Mouse (Mus musculus) midbrain, postnatal 0 days (tissue): ENCODE results near the gene Dlg2. TPM values are rescaled to one million over a fixed set of nuclear protein-coding genes. Genes with fewer than 3 reads are reported as not detected.

Source experiments
- ATAC-seq: fragments of 200-750 bp; cut with Nextera tagmentation; 2 replicates; pipeline ENCODE4 v1.8.0; 2017; ENCODE audit warnings: moderate number of reproducible peaks, mild to moderate bottlenecking, moderate TSS enrichment, moderate library complexity; ENCODE audit not compliant: low FRiP score
- DNase-seq: peaks from one replicate; pipeline ENCODE4 v3.0.0-alpha.2; 2015; ENCODE audit warnings: low spot score
- H3K27ac ChIP-seq: fragments of 300-500 bp; sonication (generic); 2 replicates; pipeline ENCODE4 v1.5.1; 2014; ENCODE audit warnings: low read depth, mild to moderate bottlenecking, low read length, mixed read lengths
- H3K27me3 ChIP-seq: fragments of 300-500 bp; sonication (generic); 2 replicates; pipeline ENCODE4 v1.6.1; 2014; ENCODE audit warnings: low read length, control low read depth, mixed read lengths; ENCODE audit not compliant: insufficient read depth
- H3K36me3 ChIP-seq: fragments of 300-500 bp; sonication (generic); 2 replicates; pipeline ENCODE4 v1.6.1; 2014; ENCODE audit warnings: low read length, control low read depth, mixed read lengths; ENCODE audit not compliant: insufficient read depth
- H3K4me1 ChIP-seq: fragments of 300-500 bp; sonication (generic); 2 replicates; pipeline ENCODE4 v1.6.1; 2014; ENCODE audit warnings: mild to moderate bottlenecking, control low read depth, antibody characterized with exemption, low read length, mixed read lengths; ENCODE audit not compliant: insufficient read depth
- H3K4me2 ChIP-seq: fragments of 300-500 bp; sonication (generic); 2 replicates; pipeline ENCODE4 v1.6.1; 2014; ENCODE audit warnings: low read depth, mild to moderate bottlenecking, low read length, mixed read lengths; ENCODE audit not compliant: poor library complexity, severe bottlenecking
- H3K4me3 ChIP-seq: fragments of 300-500 bp; sonication (generic); 2 replicates; pipeline ENCODE4 v1.5.1; 2014; ENCODE audit warnings: low read depth, mild to moderate bottlenecking, low read length, moderate library complexity
- H3K9ac ChIP-seq: fragments of 300-500 bp; sonication (generic); replicated peaks from 2 replicates; pipeline ENCODE4 v1.6.1; 2014; ENCODE audit warnings: mild to moderate bottlenecking, low read length, moderate library complexity, mixed read lengths; ENCODE audit not compliant: poor library complexity, severe bottlenecking
- H3K9me3 ChIP-seq: fragments of 300-500 bp; sonication (generic); 2 replicates; pipeline ENCODE4 v1.6.1; 2016; ENCODE audit warnings: low read length, control low read depth
- CTCF ChIP-seq: IDR thresholded peaks from 2 replicates; pipeline ENCODE4 v1.5.1; 2016; ENCODE audit warnings: antibody characterized with exemption, mild to moderate bottlenecking
- WGBS: fragments of 180-500 bp; shearing (Covaris S2); extraction: QIAGEN DNeasy Blood & Tissue Kit; methylation state at CpG from one replicate; pipeline ENCODE4 v1.1.7; 2014; 5-methylcytosine and 5-hydroxymethylcytosine counted together
- polyA plus RNA-seq: library from polyadenylated mRNA; unstranded; fragments of >200 nt; fragmentation: Nextera tagmentation; extraction: Ambion mirVana; gene quantifications from 2 replicates; pipeline ENCODE4 v1.2.1, GENCODE M21; 2015
- total RNA-seq: library from RNA; depleted of rRNA; stranded (reverse); fragments of >200 nt; gene quantifications from 2 replicates; pipeline ENCODE4 v1.2.3, GENCODE M21; 2014

Dlg2 gene
- total and polyA plus RNA-seq, 2 experiments from 2014 or later, result 21.6 to 126 TPM

DNA sequence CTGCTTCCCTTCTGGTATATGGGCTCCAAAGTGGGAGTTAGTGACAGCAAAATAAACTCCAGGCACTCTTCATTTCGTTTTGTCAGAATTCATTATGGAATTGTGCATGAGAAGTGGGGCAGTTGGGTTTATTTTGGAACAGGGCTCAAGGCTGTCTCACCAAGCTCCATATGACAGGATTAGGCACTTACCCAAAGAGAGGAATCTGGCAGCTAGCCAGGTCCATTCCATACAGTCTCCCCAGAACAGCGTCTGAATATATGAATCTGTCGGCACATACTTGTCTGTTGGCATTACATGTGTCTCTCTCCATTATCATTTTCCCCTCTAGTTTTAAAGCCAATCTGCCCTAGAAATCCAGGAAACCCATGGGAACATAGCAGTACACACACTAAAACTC, 1649.4 kb downstream of the Dlg2 start:
- ATAC-seq (no peak), DNase-seq (peak; percentile 75)
- Histone ChIP-seq H3K9me3 (no peaks in the 10 kb centered on the region), H3K4me2 (no peak overlapping the region), H3K9ac (no peak overlapping the region), H3K4me1 (no peaks in the 10 kb centered on the region), H3K4me3 (no peak overlapping the region), H3K36me3 (no peaks in the 10 kb centered on the region), H3K27ac (no peak overlapping the region), H3K27me3 (no peaks in the 10 kb centered on the region)
- no peak for TF ChIP-seq CTCF
- WGBS, result 44% methylated on average over 3 of the region's 3 CpGs

DNA sequence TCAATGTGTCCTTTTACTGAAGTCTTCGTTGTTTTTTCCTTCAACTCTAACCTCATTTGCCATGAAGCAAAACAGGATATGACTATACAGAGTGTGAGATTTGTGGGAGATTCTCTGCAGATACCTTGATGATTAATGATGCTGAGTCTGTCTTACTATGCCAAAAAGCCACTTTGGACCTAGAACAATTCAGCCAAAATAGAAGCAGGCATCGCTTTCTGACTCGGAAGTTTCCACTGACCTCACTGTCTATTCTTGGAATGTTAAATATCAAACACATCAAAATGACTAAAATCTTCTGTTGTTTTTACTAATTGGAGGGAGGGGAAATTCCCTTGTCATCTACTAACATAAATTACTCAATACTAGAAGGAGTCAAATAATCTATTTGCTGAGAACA, 1657.8 kb downstream of the Dlg2 start:
- Histone ChIP-seq H3K27me3 (no peaks in the 10 kb centered on the region), H3K4me2 (no peak overlapping the region), H3K4me1 (no peaks in the 10 kb centered on the region), H3K36me3 (no peaks in the 10 kb centered on the region), H3K27ac (no peak overlapping the region), H3K9ac (no peak overlapping the region), H3K9me3 (no peaks in the 10 kb centered on the region), H3K4me3 (no peak overlapping the region)
- DNase-seq (no peak), ATAC-seq (no peak)
- TF ChIP-seq CTCF, result no peak
- WGBS, result 94% methylated on average over 3 of the region's 3 CpGs

DNA sequence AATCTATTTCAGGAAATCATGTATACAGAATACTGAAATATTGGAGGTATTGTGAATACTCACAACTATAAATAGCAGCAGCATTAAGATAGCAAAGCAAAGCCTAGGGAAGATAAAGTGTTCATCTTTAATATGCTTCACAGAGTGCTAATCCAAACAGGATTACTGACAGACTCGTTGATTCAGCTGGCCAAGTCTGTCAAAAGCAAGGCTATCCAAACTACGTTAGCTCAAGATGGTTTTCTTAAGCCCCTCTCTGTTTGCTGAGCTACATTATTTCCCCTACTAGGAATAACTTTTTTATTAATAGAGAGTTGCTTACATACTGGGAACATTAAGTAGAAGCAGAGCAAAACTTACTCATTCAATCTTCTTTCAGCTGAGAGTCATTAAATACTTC, 1659.2 kb downstream of the Dlg2 start:
- WGBS, result 14% methylated on average over 2 of the region's 2 CpGs
- DNase-seq, result no peak

GRCm38 (mm10) chr7:92140051-92140817, 1663.8 kb downstream of the Dlg2 start:
- Histone ChIP-seq H3K4me3 (no peak overlapping the region), H3K36me3 (no peaks in the 10 kb centered on the region), H3K9me3 (no peaks in the 10 kb centered on the region), H3K9ac (no peak overlapping the region), H3K4me2 (no peak overlapping the region), H3K4me1 (no peaks in the 10 kb centered on the region), H3K27me3 (no peaks in the 10 kb centered on the region), H3K27ac (no peak overlapping the region)
- ATAC-seq, result no peak
- no peak for TF ChIP-seq CTCF
- peak; percentile 19 for DNase-seq
- 58% methylated on average over 9 of the region's 9 CpGs for WGBS

More for the DNA sequence above, 1659.2 kb downstream of the Dlg2 start:
- Histone ChIP-seq H3K27me3 (no peaks in the 10 kb centered on the region), H3K4me2 (no peak overlapping the region), H3K9me3 (no peaks in the 10 kb centered on the region), H3K36me3 (no peaks in the 10 kb centered on the region), H3K4me1 (no peaks in the 10 kb centered on the region), H3K9ac (no peak overlapping the region), H3K4me3 (no peak overlapping the region), H3K27ac (no peak overlapping the region)
- no peak for TF ChIP-seq CTCF
- ATAC-seq, result no peak

DNA sequence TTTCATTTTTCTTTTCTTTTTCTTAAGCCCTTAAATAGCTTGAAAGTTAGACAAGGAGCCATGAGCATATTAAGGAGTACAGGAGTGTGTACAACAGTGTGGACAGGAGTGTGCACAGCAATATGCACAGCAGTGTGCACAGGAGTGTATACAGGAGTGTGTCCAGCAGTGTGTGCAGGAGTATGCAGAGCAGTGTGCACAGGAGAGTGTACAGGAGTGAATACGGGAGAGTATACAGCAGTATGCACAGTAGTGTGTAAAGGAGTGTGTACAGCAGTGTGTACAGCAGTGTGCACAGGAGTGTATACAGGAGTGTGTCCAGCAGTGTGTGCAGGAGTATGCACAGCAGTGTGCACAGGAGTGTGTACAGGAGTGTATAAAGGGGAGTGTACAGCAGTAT, 1671.0 kb downstream of the Dlg2 start:
- Histone ChIP-seq H3K9ac (no peak overlapping the region), H3K27me3 (no peaks in the 10 kb centered on the region), H3K9me3 (no peaks in the 10 kb centered on the region), H3K4me3 (no peak overlapping the region), H3K4me1 (no peaks in the 10 kb centered on the region), H3K36me3 (no peaks in the 10 kb centered on the region), H3K4me2 (no peak overlapping the region), H3K27ac (no peak overlapping the region)
- DNase-seq (no peak), ATAC-seq (peak; percentile 31; the same call in 1 of the 2 replicates)
- TF ChIP-seq CTCF, result no peak
- 91% methylated on average over 1 of the region's 1 CpGs for WGBS

DNA sequence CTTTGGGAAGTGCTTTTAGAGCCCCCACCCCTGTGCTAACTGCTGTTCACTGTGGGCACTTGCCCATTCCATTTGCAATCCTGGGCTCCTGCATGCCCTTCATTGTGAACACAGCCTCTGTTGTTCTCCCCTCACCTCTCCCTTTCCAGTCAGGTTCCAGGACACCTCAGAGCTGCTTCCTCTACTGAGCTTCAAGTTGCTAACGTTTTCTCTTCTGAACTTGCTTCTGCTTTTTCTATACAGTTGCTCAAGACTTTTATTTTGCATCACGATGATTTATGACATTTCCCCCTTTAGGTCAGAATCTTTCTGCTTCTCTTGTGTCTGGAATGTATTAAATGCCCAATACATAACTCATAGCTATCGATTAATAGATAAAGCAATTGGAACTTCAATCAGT, 1674.3 kb downstream of the Dlg2 start:
- no peaks in the 10 kb centered on the region for H3K9me3 ChIP-seq
- no peak overlapping the region for H3K27ac ChIP-seq
- H3K9ac ChIP-seq, result no peak overlapping the region
- no peaks in the 10 kb centered on the region for H3K36me3 ChIP-seq
- ATAC-seq (no peak), DNase-seq (no peak)
- no peak overlapping the region for H3K4me3 ChIP-seq
- no peak overlapping the region for H3K4me2 ChIP-seq
- no peak for TF ChIP-seq CTCF
- H3K27me3 ChIP-seq, result no peaks in the 10 kb centered on the region
- 77% methylated on average over 3 of the region's 3 CpGs for WGBS
- no peaks in the 10 kb centered on the region for H3K4me1 ChIP-seq
